Mouse (Mus musculus): ENCODE measurements around the gene Ifngr1. TPM values are rescaled to one million over a fixed set of nuclear protein-coding genes. Genes with fewer than 3 reads are reported as not detected.

Gene Ifngr1
- 53.7 and 54.5 TPM in 2 replicates for polyA plus RNA-seq (2015; fragmentation: Nextera tagmentation; extraction: Ambion mirVana)

GRCm38 (mm10) chr10:19591641-19592441, at the start of gene Ifngr1:
Gene Ifngr1 (plus strand): TSS chr10:19591949.

GRCm38 (mm10) chr10:19621408-19622048, 29.8 kb downstream of the Ifngr1 start, which contains the start of gene Il22ra2:
Gene Il22ra2 (plus strand): TSS chr10:19621998.

Other genes with a start within 250 kb of the Ifngr1 start
- gene Olig3, start 235.4 kb upstream of the Ifngr1 start, polyA plus RNA-seq (2015; fragmentation: Nextera tagmentation; extraction: Ambion mirVana) = not detected in 2 replicates
- gene Il22ra2, start 30.0 kb downstream of the Ifngr1 start, polyA plus RNA-seq (2015; fragmentation: Nextera tagmentation; extraction: Ambion mirVana) = not detected in 2 replicates
- 0.75 and 0.84 TPM in 2 replicates for gene Il20ra, start 120.6 kb downstream of the Ifngr1 start, polyA plus RNA-seq (2015; fragmentation: Nextera tagmentation; extraction: Ambion mirVana)

Measured in urinary bladder, postnatal 0 days (tissue).